Mouse (Mus musculus): ENCODE results near the gene Nell1.

DNA sequence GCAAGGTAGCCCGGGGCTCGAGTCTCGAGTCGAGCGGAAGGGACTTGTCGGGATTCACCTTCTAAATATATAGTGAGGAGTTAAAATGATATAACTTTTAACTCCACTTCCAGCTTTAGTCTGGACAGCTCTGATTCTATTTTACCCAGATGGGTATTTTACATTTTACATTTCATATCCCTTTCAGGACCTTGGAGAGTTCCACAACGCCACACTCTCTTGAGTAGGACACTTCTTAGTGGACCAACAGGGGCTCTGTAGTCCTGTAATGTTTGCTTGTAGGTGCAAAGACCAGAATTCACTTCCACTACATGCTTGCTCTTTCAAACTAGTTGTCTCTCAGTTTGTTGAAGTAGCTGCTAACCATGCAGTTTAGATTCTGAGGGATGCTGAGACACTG lies 174.7 kb downstream of the Nell1 start:
- TF ChIP-seq POLR2A (IDR thresholded peaks at IDR 0.05; ENCODE audit: low read depth, low read length) (no peak), CTCF (IDR thresholded peaks at IDR 0.05; ENCODE audit: borderline replicate concordance, insufficient read depth, low read length) (no peak)
